In genomic region chr2:30708762-30709385, GRCm38 (mm10) we compare ENCODE assay signal across 8 mouse cellular contexts.
DNase-seq lines count a peak whose midpoint lies in the region; ATAC-seq and TF ChIP-seq lines count a peak whose summit lies in the region.

No protein-coding gene starts in this region.

- no peak for TF ChIP-seq CTCF in kidney, adult 2 months (conservative IDR thresholded peaks at IDR 0.05; ENCODE audit: insufficient read depth, insufficient read length, low read depth, low read length)
- no peak for TF ChIP-seq CTCF in thymus, adult 2 months (IDR thresholded peaks at IDR 0.05; ENCODE audit: borderline replicate concordance, control insufficient read depth, extremely low read depth, insufficient read depth, low read length, poor library complexity)

- ATAC-seq in intestine, embryonic 14.5 days (replicated peaks; ENCODE audit: low FRiP score, low TSS enrichment, low read depth), result no peak

- TF ChIP-seq POLR2A in kidney, adult 2 months (IDR thresholded peaks at IDR 0.05; ENCODE audit: low read depth, low read length), result no peak
- TF ChIP-seq POLR2A in myocyte (IDR thresholded peaks at IDR 0.05; ENCODE audit: insufficient read length, low read depth), result no peak
- no peak for TF ChIP-seq POLR2A in thymus, adult 2 months (IDR thresholded peaks at IDR 0.05; ENCODE audit: control insufficient read depth, extremely low read depth, insufficient read depth, low read length, poor library complexity)

- peak overlapping the region; percentile 91 for H3K27ac ChIP-seq in kidney, adult 2 months (ENCODE audit: insufficient read depth, low read depth, low read length)
- peak overlapping the region; percentile 100 for H3K27ac ChIP-seq in embryonic facial prominence, embryonic 10.5 days (replicated peaks)
- H3K27ac ChIP-seq in intestine, embryonic 14.5 days (ENCODE audit: low read depth), result peak overlapping the region; percentile 100
- no peak overlapping the region for H3K27ac ChIP-seq in thymus, adult 2 months (ENCODE audit: control insufficient read depth, insufficient read depth, low read length)

- peak overlapping the region; percentile 82 for H3K9ac ChIP-seq in intestine, embryonic 14.5 days (ENCODE audit: low read length)

- no peak overlapping the region for H3ac ChIP-seq in myocyte (ENCODE audit: control insufficient read depth, insufficient read length)

- H3K4me1 ChIP-seq in kidney, adult 2 months (ENCODE audit: control insufficient read depth, insufficient read depth, low read length), result peaks cover 38% of the 10 kb centered on the region
- peaks cover 79% of the 10 kb centered on the region for H3K4me1 ChIP-seq in embryonic facial prominence, embryonic 10.5 days
- H3K4me1 ChIP-seq in intestine, embryonic 14.5 days (replicated peaks; ENCODE audit: control insufficient read depth, insufficient read depth, low read length), result peaks cover 45% of the 10 kb centered on the region
- peaks cover 32% of the 10 kb centered on the region for H3K4me1 ChIP-seq in thymus, adult 2 months (replicated peaks; ENCODE audit: control insufficient read depth, insufficient read depth, low read length)

- no peak for DNase-seq in kidney, adult 2 months
- DNase-seq in kidney, adult 8-10 months, result no peak
- DNase-seq in embryonic facial prominence, embryonic 10.5 days (ENCODE audit: low spot score), result no peak
- no peak for DNase-seq in intestine, embryonic 14.5 days (ENCODE audit: low spot score)
- no peak for DNase-seq in spleen, adult 18-20 months
- no peak for DNase-seq in thymus, adult 2 months
- no peak for DNase-seq in layer of hippocampus, adult 8-10 months (ENCODE audit: low spot score in 2 of 2)

- 48% methylated on average over 4 of the region's 4 CpGs for WGBS in kidney, adult 2 months
- WGBS in embryonic facial prominence, embryonic 10.5 days, result 54% methylated on average over 4 of the region's 4 CpGs
- 69% methylated on average over 4 of the region's 4 CpGs for WGBS in intestine, embryonic 14.5 days
- 98% methylated on average over 4 of the region's 4 CpGs for WGBS in thymus, adult 2 months

- no peak overlapping the region for H3K4me3 ChIP-seq in kidney, adult 2 months (ENCODE audit: insufficient read depth, low read depth, low read length)
- H3K4me3 ChIP-seq in embryonic facial prominence, embryonic 10.5 days, result peak overlapping the region; percentile 59; the same call in 1 of the 2 replicates
- H3K4me3 ChIP-seq in intestine, embryonic 14.5 days (ENCODE audit: low read depth, low read length), result no peak overlapping the region
- H3K4me3 ChIP-seq in myocyte, result no peak overlapping the region
- H3K4me3 ChIP-seq in thymus, adult 2 months (ENCODE audit: control insufficient read depth, insufficient read depth, low read length), result no peak overlapping the region

- peak overlapping the region; percentile 82; the same call in 1 of the 2 replicates for H3K4me2 ChIP-seq in intestine, embryonic 14.5 days (ENCODE audit: low read length)
- H3K4me2 ChIP-seq in myocyte (ENCODE audit: low read depth), result peak overlapping the region; percentile 50

- H3K36me3 ChIP-seq in kidney, adult 2 months (ENCODE audit: control insufficient read depth, insufficient read depth, low read length), result no peaks in the 10 kb centered on the region
- 0 out of 2 replicates have a peak, but pooled peaks cover 4% of the 10 kb centered on the region for H3K36me3 ChIP-seq in embryonic facial prominence, embryonic 10.5 days (replicated peaks)
- no peaks in the 10 kb centered on the region for H3K36me3 ChIP-seq in intestine, embryonic 14.5 days (ENCODE audit: control insufficient read depth, insufficient read depth, low read length)
- H3K36me3 ChIP-seq in myocyte (ENCODE audit: control insufficient read depth, insufficient read depth), result no peaks in the 10 kb centered on the region
- no peaks in the 10 kb centered on the region for H3K36me3 ChIP-seq in thymus, adult 2 months (ENCODE audit: control insufficient read depth, insufficient read depth, low read length)

- peaks cover 7% of the 10 kb centered on the region; the same call in 1 of the 2 replicates for H3K9me3 ChIP-seq in embryonic facial prominence, embryonic 10.5 days
- no peaks in the 10 kb centered on the region for H3K9me3 ChIP-seq in intestine, embryonic 14.5 days (ENCODE audit: control insufficient read depth, low read length)

- no peaks in the 10 kb centered on the region for H3K79me2 ChIP-seq in myocyte (ENCODE audit: control insufficient read depth, insufficient read depth)

- H3K27me3 ChIP-seq in kidney, adult 2 months (replicated peaks; ENCODE audit: control insufficient read depth, insufficient read depth, low read length), result no peaks in the 10 kb centered on the region
- no peaks in the 10 kb centered on the region for H3K27me3 ChIP-seq in embryonic facial prominence, embryonic 10.5 days (replicated peaks; ENCODE audit: low read depth, poor library complexity, severe bottlenecking)
- H3K27me3 ChIP-seq in intestine, embryonic 14.5 days (replicated peaks; ENCODE audit: control insufficient read depth, insufficient read depth, low read length), result no peaks in the 10 kb centered on the region
- H3K27me3 ChIP-seq in myocyte (ENCODE audit: control insufficient read depth, insufficient read depth, insufficient read length), result no peaks in the 10 kb centered on the region
- no peaks in the 10 kb centered on the region for H3K27me3 ChIP-seq in thymus, adult 2 months (ENCODE audit: control insufficient read depth, insufficient read depth, low read length)

TF ChIP-seq in myocyte, 11 proteins besides CTCF, POLR2A, EP300 and RAD21:
- TF ChIP-seq TCF3 (IDR thresholded peaks at IDR 0.05; ENCODE audit: insufficient read length, low read depth) (no peak), USF1 (IDR thresholded peaks at IDR 0.05; ENCODE audit: low read depth) (no peak), CEBPB (IDR thresholded peaks at IDR 0.05; ENCODE audit: insufficient read depth, poor library complexity, severe bottlenecking) (no peak)
